Mouse (Mus musculus) layer of hippocampus, postnatal 14 days (tissue): ENCODE data around the gene Cdh24. TPM values are rescaled to one million over a fixed set of nuclear protein-coding genes. Genes with fewer than 3 reads are reported as not detected.

Experiments
- DNase-seq, 2 experiments: peaks; one replicate each; pipeline ENCODE4 v3.0.0; 2021 to 2022; ENCODE audit warnings: low spot score in 2 of 2, mixed read lengths in 1 of 2
- microRNA-seq, 2 experiments: library from miRNA; unstranded; fragments of <30 nt; microRNA quantifications; one replicate each; pipeline ENCODE4 v1.2.0; 2021
- total RNA-seq, 2 experiments: library from RNA; stranded (reverse); gene quantifications; 2 replicates each; pipeline ENCODE4 v1.2.3; 2021

Cdh24 gene
- total RNA-seq, 2 experiments from 2014 or later, result 20.5 to 21.0 TPM

DNA sequence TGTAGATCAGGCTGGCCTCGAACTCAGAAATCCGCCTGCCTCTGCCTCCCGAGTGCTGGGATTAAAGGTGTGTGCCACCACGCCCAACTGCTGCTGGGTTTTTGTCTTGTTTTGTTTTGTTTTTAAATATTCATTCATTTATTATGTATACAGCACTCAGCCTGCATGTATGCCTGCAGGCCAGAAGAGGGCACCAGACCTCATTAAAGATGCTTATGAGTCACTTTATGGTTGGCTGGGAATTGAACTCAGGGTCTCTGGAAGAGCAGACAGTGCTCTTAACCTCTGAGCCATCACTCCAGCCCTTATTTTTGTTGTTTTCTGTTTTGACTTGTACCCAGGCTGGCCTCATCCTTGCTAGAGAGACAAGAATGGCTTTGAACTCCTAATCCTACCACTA, 31.2 kb downstream of the Cdh24 start:
- DNase-seq, result no peak

DNA sequence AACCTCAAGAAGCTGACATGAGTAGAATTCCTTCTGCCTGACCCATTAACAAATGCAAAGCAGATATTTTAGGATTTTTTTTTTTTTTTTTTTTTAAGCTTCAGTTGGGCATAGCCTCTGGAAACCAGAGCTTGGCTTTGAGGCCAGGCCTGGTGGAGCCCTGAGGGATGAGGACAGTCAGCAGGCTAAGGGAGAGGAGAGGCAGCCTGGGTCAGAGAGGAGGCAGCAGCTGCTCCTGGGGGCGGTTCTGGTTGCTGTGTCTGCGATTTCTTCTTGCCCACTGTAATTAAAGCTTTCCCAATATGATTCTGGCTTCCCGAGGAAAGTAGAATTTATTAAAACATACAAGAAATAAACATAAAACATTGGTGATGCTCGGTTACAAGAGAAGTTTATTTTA, 31.9 kb downstream of the Cdh24 start:
- no peak for DNase-seq

GRCm38 (mm10) chr14:54607226-54607625, 33.9 kb downstream of the Cdh24 start:
- no peak for DNase-seq

GRCm38 (mm10) chr14:54605752-54606321, 35.3 kb downstream of the Cdh24 start, which contains the start of gene 4931414P19Rik:
Gene 4931414P19Rik, minus strand, starts transcription at chr14:54605993.
- DNase-seq, result peak; percentile 55 to 63

- no peak for DNase-seq
These were observed 37.5 kb downstream of the Cdh24 start for GRCm38 (mm10) chr14:54603686-54604085.

DNA sequence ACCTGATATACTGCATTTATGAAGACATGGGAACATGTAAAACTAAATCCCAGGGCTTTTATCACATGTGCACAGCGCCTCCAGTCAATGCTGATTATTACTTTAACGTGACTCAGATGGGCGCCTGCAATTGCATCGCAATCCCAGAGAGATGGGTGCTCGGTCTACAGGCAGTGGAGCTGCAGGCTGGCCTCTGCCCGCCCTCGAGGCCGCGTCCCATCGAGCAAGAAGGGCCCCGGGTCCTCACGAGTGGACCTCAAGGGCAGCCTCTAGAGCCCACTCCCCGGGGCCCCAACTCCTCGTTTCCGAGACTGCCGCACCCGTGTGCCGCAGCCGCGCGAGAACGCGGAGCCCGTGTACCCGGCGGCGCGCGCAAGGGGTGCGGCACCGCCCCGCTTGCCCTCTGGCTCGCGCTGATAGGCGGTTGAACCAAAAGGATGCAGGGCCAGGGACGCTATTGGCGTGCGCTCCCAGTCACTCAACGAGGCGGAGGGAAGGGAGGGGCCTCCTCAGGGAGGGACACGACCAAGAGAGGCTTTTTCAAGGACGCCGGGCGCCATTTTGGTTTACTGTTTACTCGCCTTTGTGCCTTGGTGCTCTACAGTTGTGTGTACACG, 38.0 kb downstream of the Cdh24 start:
- DNase-seq, result peak; percentile 94 to 97

DNA sequence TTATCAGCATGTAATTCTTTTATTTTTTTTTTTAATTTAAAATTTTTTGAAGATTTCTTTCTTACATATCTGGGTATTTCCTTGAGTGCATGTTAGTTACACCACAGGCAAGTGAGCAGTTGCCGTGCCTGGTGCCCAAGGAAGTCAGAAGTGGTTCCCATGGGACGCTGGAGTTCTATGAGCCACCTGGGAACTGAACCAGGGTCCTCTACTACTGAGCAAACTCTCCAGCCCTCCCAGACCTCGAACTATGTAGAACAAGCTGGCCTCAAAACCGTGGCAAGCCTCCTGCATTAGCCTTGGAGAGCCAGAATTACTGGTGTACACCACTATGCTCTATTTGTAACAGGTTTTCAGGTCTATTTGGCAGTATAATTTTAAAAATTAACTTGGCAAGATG, 38.6 kb downstream of the Cdh24 start:
- no peak for DNase-seq

DNA sequence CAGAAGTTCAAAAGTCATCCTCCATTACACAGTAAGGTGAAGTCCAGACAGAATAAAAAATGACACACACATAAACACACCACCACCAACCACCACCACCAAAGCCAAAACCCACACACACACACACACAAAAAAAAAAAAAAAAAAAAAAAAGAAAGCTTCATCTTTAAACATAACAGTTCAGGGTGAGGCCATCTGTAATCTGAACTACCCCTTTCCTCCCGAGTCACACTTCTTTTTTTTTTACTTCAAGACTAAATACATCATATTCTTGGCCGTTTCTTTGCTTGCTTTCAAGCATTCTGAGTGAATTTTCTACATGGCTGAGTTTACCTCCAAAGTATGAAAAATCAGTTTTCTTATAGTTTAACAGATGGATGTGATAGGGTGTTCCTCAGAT, 39.6 kb downstream of the Cdh24 start:
- no peak for DNase-seq

- no peak for DNase-seq
These were observed 44.1 kb downstream of the Cdh24 start for GRCm38 (mm10) chr14:54597084-54597483.

GRCm38 (mm10) chr14:54594631-54595414, 46.3 kb downstream of the Cdh24 start:
- DNase-seq, result no peak

- no peak for DNase-seq
These were observed 47.1 kb downstream of the Cdh24 start for GRCm38 (mm10) chr14:54594055-54594454.

DNA sequence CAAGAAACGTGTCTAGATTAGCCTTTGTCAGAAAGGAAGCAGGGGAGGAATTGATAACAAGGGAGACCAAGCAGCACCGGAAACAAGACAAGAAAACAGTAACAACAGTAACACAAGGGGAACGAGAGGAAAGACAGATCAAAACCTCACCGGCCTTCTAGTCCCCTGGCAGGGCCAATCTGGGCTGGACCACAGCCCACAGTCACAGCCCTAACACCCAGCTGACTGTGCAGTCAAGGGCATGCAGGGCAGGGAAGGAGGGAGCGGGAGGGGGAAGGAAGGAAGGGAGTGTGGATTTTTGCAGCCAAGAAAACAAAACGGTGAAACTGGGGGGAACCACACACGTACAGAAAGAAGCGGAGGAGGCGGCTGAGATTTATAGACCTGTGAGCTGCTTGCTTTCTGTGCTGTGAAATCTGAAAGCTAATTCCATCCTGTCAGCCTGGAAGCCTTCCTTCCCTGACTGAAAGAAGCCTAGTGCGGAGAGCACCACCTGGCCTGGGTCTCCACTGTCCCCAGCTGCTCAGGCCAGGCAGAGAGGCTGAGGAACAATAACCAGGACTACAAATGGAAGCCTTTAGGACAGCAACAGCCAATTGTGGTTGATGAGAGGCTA, 48.7 kb downstream of the Cdh24 start:
- DNase-seq, result no peak

- DNase-seq, result no peak
These were observed 50.1 kb downstream of the Cdh24 start for GRCm38 (mm10) chr14:54591056-54591455.

DNA sequence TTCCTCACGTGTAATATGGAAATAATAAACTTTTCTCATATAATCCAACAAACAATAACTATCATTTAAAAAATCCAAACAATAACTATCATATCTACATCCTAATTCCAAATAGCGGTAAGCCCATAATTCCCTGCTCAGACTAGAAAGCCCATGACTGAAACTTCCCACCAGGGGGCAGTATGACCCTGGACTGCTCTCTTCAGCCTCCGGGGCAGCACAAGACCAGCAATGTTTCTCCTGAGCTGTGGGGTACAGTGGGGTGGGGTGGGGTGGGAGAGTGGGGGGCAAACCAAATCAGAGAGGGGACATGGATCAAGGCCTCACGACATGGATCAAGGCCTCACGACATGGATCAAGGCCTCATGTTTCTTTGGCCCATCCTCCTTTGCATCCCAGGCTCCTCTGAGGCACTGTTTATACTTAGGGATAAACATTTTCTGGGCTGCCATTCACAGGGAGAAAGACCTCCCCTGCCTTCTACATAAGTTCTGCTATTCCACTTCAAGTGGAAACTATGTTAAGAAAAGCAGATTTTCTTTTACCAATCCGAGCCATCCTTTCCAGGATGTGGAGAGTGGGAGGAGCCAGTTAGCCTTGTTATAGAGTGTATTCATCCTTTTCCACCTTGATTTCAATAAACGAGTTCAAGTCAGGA, 57.4 kb downstream of the Cdh24 start:
- DNase-seq, result peak in 1 of 2 experiments; percentile 69

GRCm38 (mm10) chr14:54582536-54582935, 58.6 kb downstream of the Cdh24 start:
- DNase-seq, result no peak

Small RNAs within 50 kb of the gene (microRNA-seq; reads per million reads assigned to microRNA genes)
- 0 reads per million in 2 experiments for gene Mir686
- 0 to 1.4 reads per million in 2 experiments for gene Mir6948

Other genes starting within 250 kb of the Cdh24 start
- 1 to 10 TPM; 2.4 to 2.5 TPM for gene Slc7a7, start 223.6 kb downstream of the Cdh24 start, total RNA-seq
- 10 to 100 TPM; 92.7 to 96.6 TPM for gene Mrpl52, start 214.5 kb downstream of the Cdh24 start, total RNA-seq
- 10 to 100 TPM; 20.0 to 29.8 TPM for gene Mmp14, start 209.8 kb downstream of the Cdh24 start, total RNA-seq
- 10 to 100 TPM; 40.3 to 45.1 TPM for gene Lrp10, start 177.2 kb downstream of the Cdh24 start, total RNA-seq
- gene Rem2, start 165.3 kb downstream of the Cdh24 start, total RNA-seq, result 10 to 100 TPM; 31.3 to 33.2 TPM
- gene Prmt5, start 123.8 kb downstream of the Cdh24 start, total RNA-seq, result 10 to 100 TPM; 74.9 to 75.2 TPM
- gene Haus4, start 86.7 kb downstream of the Cdh24 start, total RNA-seq, result 1 to 10 TPM; 4.1 to 4.2 TPM
- gene Ajuba, start 63.8 kb downstream of the Cdh24 start, total RNA-seq, result 1 to 10 TPM; 2.6 to 3.2 TPM
- gene 4931414P19Rik, start 35.4 kb downstream of the Cdh24 start, total RNA-seq, result 1 to 10 TPM; 4.3 to 5.6 TPM
- gene Psmb5, start 23.3 kb downstream of the Cdh24 start, total RNA-seq, result 100 to 1,000 TPM; 211 to 215 TPM
- gene Psmb11, start 19.9 kb downstream of the Cdh24 start, total RNA-seq, result under 1 TPM; 0.35 to 0.38 TPM
- not detected for gene Gm17606, start 412 bp downstream of the Cdh24 start, total RNA-seq
- gene 1700123O20Rik, start 44.9 kb upstream of the Cdh24 start, total RNA-seq, result 10 to 100 TPM; 25.8 to 27.8 TPM
- 100 to 1,000 TPM; 210 to 221 TPM for gene Acin1, start 45.6 kb upstream of the Cdh24 start, total RNA-seq
- under 1 TPM in 1 of 2 experiments, not detected in 1; 0.21 TPM for gene Gm29776, start 57.5 kb upstream of the Cdh24 start, total RNA-seq
- gene Cebpe, start 70.8 kb upstream of the Cdh24 start, total RNA-seq, result not detected
- gene Slc7a8, start 140.6 kb upstream of the Cdh24 start, total RNA-seq, result 10 to 100 TPM; 66.1 to 66.2 TPM
- gene Rnf212b, start 172.8 kb upstream of the Cdh24 start, total RNA-seq, result not detected
- 10 to 100 TPM; 20.8 to 21.7 TPM for gene Homez, start 229.6 kb upstream of the Cdh24 start, total RNA-seq
- gene Ppp1r3e, start 236.2 kb upstream of the Cdh24 start, total RNA-seq, result 10 to 100 TPM; 24.3 to 27.5 TPM
- 10 to 100 TPM; 95.3 to 96.8 TPM for gene Bcl2l2, start 242.0 kb upstream of the Cdh24 start, total RNA-seq
- under 1 TPM; 0.30 to 0.88 TPM for gene Gm20521, start 242.1 kb upstream of the Cdh24 start, total RNA-seq